Mouse (Mus musculus) hindbrain, embryonic 13.5 days (tissue): ENCODE measurements around the gene Taf3. TPM values are rescaled to one million over a fixed set of nuclear protein-coding genes. Genes with fewer than 3 reads are reported as not detected.

ENCODE experiments used
- polyA plus RNA-seq: library from polyadenylated mRNA; unstranded; fragments of >200 nt; fragmentation: Nextera tagmentation; extraction: Ambion mirVana; gene quantifications from 2 replicates; pipeline ENCODE4 v1.2.1, GENCODE M21; 2015

The Taf3 gene
- polyA plus RNA-seq, 1 experiment from 2014 or later = 15.0 TPM

Other genes starting within 250 kb of the Taf3 start
- gene 4930412O13Rik, start 167.3 kb downstream of the Taf3 start, polyA plus RNA-seq = 1.1 and 2.5 TPM in 2 replicates
- 1.4 and 2.7 TPM in 2 replicates for gene 9230102O04Rik, start 159.1 kb downstream of the Taf3 start, polyA plus RNA-seq
- 32.3 and 59.4 TPM in 2 replicates for gene Gata3, start 158.6 kb downstream of the Taf3 start, polyA plus RNA-seq
- 529 and 549 TPM in 2 replicates for gene Atp5c1, start 31.9 kb upstream of the Taf3 start, polyA plus RNA-seq
- 37.6 and 39.0 TPM in 2 replicates for gene Kin, start 32.0 kb upstream of the Taf3 start, polyA plus RNA-seq
- gene Itih2, start 82.8 kb upstream of the Taf3 start, polyA plus RNA-seq = 1.5 and 1.7 TPM in 2 replicates
- 7.2 and 7.6 TPM in 2 replicates for gene Itih5, start 105.0 kb upstream of the Taf3 start, polyA plus RNA-seq